Mouse (Mus musculus) heart, adult 11 months (tissue): ENCODE measurements around the gene Mcl1.
"Not testable (repeated sequence)": the region's sequence is repeated elsewhere in the genome, so short reads cannot be mapped to it uniquely, and the experiment has no call there.

Experiments used
- DNase-seq: peaks from one replicate; pipeline ENCODE4 v3.0.0; 2022

The Mcl1 gene

GRCm38 (mm10) chr3:95668589-95669308 lies 10.2 kb downstream of the Mcl1 start:
- DNase-seq = peak; percentile 96

GRCm38 (mm10) chr3:95669309-95669665 lies 10.7 kb downstream of the Mcl1 start:
- DNase-seq = peak; percentile 90

- not testable (repeated sequence) for DNase-seq
These were observed 11.8 kb downstream of the Mcl1 start for GRCm38 (mm10) chr3:95670419-95670818.

GRCm38 (mm10) chr3:95671201-95671600 lies 12.6 kb downstream of the Mcl1 start:
- DNase-seq = peak; percentile 91

- DNase-seq = peak; percentile 96
These were observed 13.9 kb downstream of the Mcl1 start for GRCm38 (mm10) chr3:95672461-95672860.

GRCm38 (mm10) chr3:95672861-95673706 lies 14.5 kb downstream of the Mcl1 start:
- peak; percentile 98 for DNase-seq

- DNase-seq = peak; percentile 97
These were observed 15.2 kb downstream of the Mcl1 start for GRCm38 (mm10) chr3:95673707-95674211.

GRCm38 (mm10) chr3:95674236-95674635 lies 15.6 kb downstream of the Mcl1 start:
- DNase-seq = peak; percentile 99

GRCm38 (mm10) chr3:95674812-95675211 lies 16.2 kb downstream of the Mcl1 start:
- peak; percentile 98 for DNase-seq

- DNase-seq = peak; percentile 100
These were observed 16.9 kb downstream of the Mcl1 start for GRCm38 (mm10) chr3:95675301-95676092.

- peak; percentile 98 for DNase-seq
These were observed 18.3 kb downstream of the Mcl1 start for GRCm38 (mm10) chr3:95676745-95677419.

GRCm38 (mm10) chr3:95677420-95678090 lies 19.0 kb downstream of the Mcl1 start:
- DNase-seq = peak; percentile 96

GRCm38 (mm10) chr3:95679551-95679950 lies 21.0 kb downstream of the Mcl1 start:
- DNase-seq = peak; percentile 94

- peak; percentile 92 for DNase-seq
These were observed 22.1 kb downstream of the Mcl1 start for GRCm38 (mm10) chr3:95680673-95681072.

GRCm38 (mm10) chr3:95681365-95681764 lies 22.8 kb downstream of the Mcl1 start:
- no peak for DNase-seq

GRCm38 (mm10) chr3:95682878-95683277 lies 24.3 kb downstream of the Mcl1 start:
- DNase-seq = peak; percentile 91

GRCm38 (mm10) chr3:95684846-95685245 lies 26.3 kb downstream of the Mcl1 start:
- DNase-seq = peak; percentile 96

GRCm38 (mm10) chr3:95685301-95685700 lies 26.7 kb downstream of the Mcl1 start:
- DNase-seq = peak; percentile 92

- DNase-seq = peak; percentile 93
These were observed 27.1 kb downstream of the Mcl1 start for GRCm38 (mm10) chr3:95685701-95686100.

- peak; percentile 95 for DNase-seq
These were observed 28.0 kb downstream of the Mcl1 start for GRCm38 (mm10) chr3:95686492-95687167.

GRCm38 (mm10) chr3:95687168-95687523 lies 28.6 kb downstream of the Mcl1 start:
- no peak for DNase-seq
